Mouse (Mus musculus) ES-E14 (cell line): ENCODE measurements around the gene 2410015M20Rik. TPM values are rescaled to one million over a fixed set of nuclear protein-coding genes. Genes with fewer than 3 reads are reported as not detected.
"Not testable (repeated sequence)": the region's sequence is repeated elsewhere in the genome, so short reads cannot be mapped to it uniquely, and the experiment has no call there.

ENCODE experiments used
- DNase-seq: peaks from one replicate; pipeline ENCODE4 v3.0.0-alpha.2; 2013; ENCODE audit warnings: low read depth, low spot score
- H3K27ac ChIP-seq: 2 replicates; pipeline ENCODE4 v1.5.1; 2012; ENCODE audit warnings: low read depth, mild to moderate bottlenecking, low read length, moderate library complexity, mixed read lengths; ENCODE audit not compliant: poor library complexity, insufficient read depth, severe bottlenecking
- H3K36me3 ChIP-seq: 2 replicates; pipeline ENCODE4 v1.6.1; 2012; ENCODE audit warnings: mild to moderate bottlenecking, low read length, moderate library complexity, mixed read lengths; ENCODE audit not compliant: control insufficient read depth, poor library complexity, insufficient read depth, severe bottlenecking
- H3K4me1 ChIP-seq, 2 experiments: fragments of 150-350 bp in 1 of 2; sonication (generic) in 1 of 2; 2 replicates each; pipeline ENCODE4 v1.6.1; 2012; ENCODE audit warnings: low read length in 2 of 2, mild to moderate bottlenecking in 1 of 2, mixed read lengths in 1 of 2; ENCODE audit not compliant: control insufficient read depth in 2 of 2, insufficient read depth in 2 of 2, poor library complexity in 1 of 2
- H3K4me3 ChIP-seq, 2 experiments: fragments of 150-350 bp in 1 of 2; sonication (generic) in 1 of 2; 2 replicates each; pipeline ENCODE4 v1.5.1; 2012; ENCODE audit warnings: low read length in 2 of 2, low read depth in 1 of 2, mild to moderate bottlenecking in 1 of 2, mixed read lengths in 1 of 2; ENCODE audit not compliant: insufficient read depth in 1 of 2, poor library complexity in 1 of 2, severe bottlenecking in 1 of 2
- H3K9ac ChIP-seq: 2 replicates; pipeline ENCODE4 v1.6.1; 2012; ENCODE audit warnings: low read depth, mild to moderate bottlenecking, low read length, mixed read lengths; ENCODE audit not compliant: poor library complexity, insufficient read depth, severe bottlenecking
- H3K9me3 ChIP-seq: fragments of 150-350 bp; sonication (generic); 2 replicates; pipeline ENCODE4 v1.6.1; 2012; ENCODE audit warnings: low read depth, mild to moderate bottlenecking, low read length; ENCODE audit not compliant: control insufficient read depth, insufficient read depth
- CHD2 ChIP-seq: IDR thresholded peaks from 2 replicates; pipeline ENCODE4 v1.6.1; 2014; ENCODE audit warnings: mild to moderate bottlenecking, low read depth, low read length, inconsistent platforms
- HCFC1 ChIP-seq: IDR thresholded peaks from 2 replicates; pipeline ENCODE4 v1.6.1; 2012; ENCODE audit warnings: low read length, inconsistent platforms, borderline replicate concordance; ENCODE audit not compliant: insufficient read depth
- MAFK ChIP-seq: IDR thresholded peaks from 2 replicates; pipeline ENCODE4 v1.6.1; 2014; ENCODE audit warnings: mild to moderate bottlenecking, low read depth, low read length, inconsistent platforms; ENCODE audit not compliant: insufficient read depth
- ZC3H11A ChIP-seq: IDR thresholded peaks from 2 replicates; pipeline ENCODE4 v1.6.1; 2012; ENCODE audit warnings: low read depth, mild to moderate bottlenecking, inconsistent platforms, low read length, borderline replicate concordance
- ZNF384 ChIP-seq: IDR thresholded peaks from 2 replicates; pipeline ENCODE4 v1.6.1; 2012; ENCODE audit warnings: low read depth, low read length, inconsistent platforms
- in situ Hi-C, 2 experiments: fragments of 600-800 bp; cut with MboI; formaldehyde crosslinking; loops; one replicate each; pipeline ENCODE4 v1.15.1; 2025; ENCODE audit warnings: low sequenced_read_pairs in 2 of 2, inconsistent platforms in 1 of 2; ENCODE audit not compliant: unreplicated experiment in 2 of 2
- total RNA-seq: library from RNA; depleted of rRNA; stranded (reverse); fragments of 300-350 nt; gene quantifications from 2 replicates; pipeline ENCODE4 v1.2.3, GENCODE M21; 2012

The 2410015M20Rik gene
- total RNA-seq, 1 experiment, result 236 TPM

- H3K4me1 ChIP-seq, result peaks cover 5 to 17% of the 10 kb centered on the region in 2 experiments; a peak in 3 of 4 replicates
- H3K36me3 ChIP-seq, result peaks cover 59% of the 10 kb centered on the region
- H3K4me3 ChIP-seq, result peak overlapping the region; percentile 85 to 89
- H3K27ac ChIP-seq, result peak overlapping the region; percentile 85; the same call in 1 of the 2 replicates
- no peaks in the 10 kb centered on the region for H3K9me3 ChIP-seq
- DNase-seq, result peak; percentile 11
- peak overlapping the region; percentile 94 for H3K9ac ChIP-seq
- in situ Hi-C loops, result no loop called here
- TF ChIP-seq CHD2 (peak; percentile 56), MAFK (no peak)
Measured at GRCm38 (mm10) chr17:56614391-56615135, 5.0 kb upstream of the 2410015M20Rik start.

GRCm38 (mm10) chr17:56613893-56614292 lies 4.3 kb upstream of the 2410015M20Rik start:
- peak; percentile 13 for DNase-seq

GRCm38 (mm10) chr17:56613236-56613844 lies 3.8 kb upstream of the 2410015M20Rik start, which contains the start of gene Rpl36:
Rpl36 (plus strand) TSS chr17:56613416.
- H3K4me1 ChIP-seq, result peaks cover 7 to 22% of the 10 kb centered on the region in 2 experiments
- no peak for TF ChIP-seq CHD2
- peak; percentile 67; the same call in 1 of the 2 replicates for TF ChIP-seq HCFC1
- peak; percentile 78 for DNase-seq
- in situ Hi-C loops, result no loop called here
- H3K9me3 ChIP-seq, result no peaks in the 10 kb centered on the region
- H3K27ac ChIP-seq, result peak within 1 kb of the TSS; percentile 85
- peaks cover 47% of the 10 kb centered on the region for H3K36me3 ChIP-seq
- peak within 1 kb of the TSS; percentile 85 to 95 for H3K4me3 ChIP-seq
- peak within 1 kb of the TSS; percentile 94 for H3K9ac ChIP-seq

More at GRCm38 (mm10) chr17:56613893-56614292, 4.3 kb upstream of the 2410015M20Rik start:
- Histone ChIP-seq H3K4me1 (peaks cover 5 to 17% of the 10 kb centered on the region in 2 experiments; a peak in 3 of 4 replicates), H3K9ac (peak overlapping the region; percentile 94), H3K4me3 (peak overlapping the region; percentile 85 to 89), H3K27ac (peak overlapping the region; percentile 85), H3K36me3 (peaks cover 52% of the 10 kb centered on the region)
- in situ Hi-C loops, H3K9me3 ChIP-seq: not testable (repeated sequence)

GRCm38 (mm10) chr17:56612565-56612939 lies 3.0 kb upstream of the 2410015M20Rik start:
- peak overlapping the region; percentile 67 to 95 for H3K4me3 ChIP-seq
- DNase-seq, H3K9me3 ChIP-seq, in situ Hi-C loops: not testable (repeated sequence)
- peaks cover 41% of the 10 kb centered on the region for H3K36me3 ChIP-seq
- peak overlapping the region; percentile 17 for H3K27ac ChIP-seq
- H3K4me1 ChIP-seq, result peaks cover 7 to 22% of the 10 kb centered on the region in 2 experiments
- peak overlapping the region; percentile 78 for H3K9ac ChIP-seq

- H3K4me3 ChIP-seq, result peak overlapping the region; percentile 67 to 95
- H3K9ac ChIP-seq, result peak overlapping the region; percentile 78
- peak; percentile 96 for DNase-seq
- in situ Hi-C loops, result no loop called here
- peaks cover 40% of the 10 kb centered on the region for H3K36me3 ChIP-seq
- H3K9me3 ChIP-seq, result no peaks in the 10 kb centered on the region
- no peak for TF ChIP-seq ZNF384
- TF ChIP-seq ZC3H11A, result no peak
- peaks cover 7 to 22% of the 10 kb centered on the region in 2 experiments for H3K4me1 ChIP-seq
- peak overlapping the region; percentile 65 for H3K27ac ChIP-seq
Measured at GRCm38 (mm10) chr17:56611861-56612564, 2.4 kb upstream of the 2410015M20Rik start.
